Comparison of ENCODE assay signal across 19 mouse cellular contexts in genomic region chr7:16197166-16197565, GRCm38 (mm10). TPM values are rescaled to one million over a fixed set of nuclear protein-coding genes. Genes with fewer than 3 reads are reported as not detected.
DNase-seq lines count a peak whose midpoint lies in the region; ATAC-seq and TF ChIP-seq lines count a peak whose summit lies in the region.
"Had no signal": no experiment of that assay in that cellular context is flagged by ENCODE, and none has a peak within 500 bp of the region (broad histone marks: within the 10 kb centered on the region; RNA-seq: fewer than 3 reads in every experiment).

No protein-coding gene starts in this region.

- no peak overlapping the region for H3K4me3 ChIP-seq in hindbrain, embryonic 12.5 days
- H3K4me3 ChIP-seq in hindbrain, embryonic 11.5 days (ENCODE audit: low read depth, low read length): no peak overlapping the region
- no peak overlapping the region for H3K4me3 ChIP-seq in stomach, embryonic 16.5 days (replicated peaks; ENCODE audit: low read length)
- no peak overlapping the region for H3K4me3 ChIP-seq in stomach, postnatal 0 days (ENCODE audit: low read depth, low read length)
- H3K4me3 ChIP-seq: embryonic facial prominence, embryonic 13.5 days; hindbrain, embryonic 15.5 days; layer of hippocampus, adult 2 months had no signal

- 87% methylated on average over 5 of the region's 5 CpGs for WGBS in hindbrain, embryonic 12.5 days
- 86% methylated on average over 5 of the region's 5 CpGs for WGBS in hindbrain, embryonic 11.5 days
- WGBS in stomach, embryonic 16.5 days: 66% methylated on average over 5 of the region's 5 CpGs
- WGBS in stomach, postnatal 0 days: 63% methylated on average over 5 of the region's 5 CpGs

- no peak overlapping the region for H3K4me2 ChIP-seq in hindbrain, embryonic 12.5 days (replicated peaks)
- no peak overlapping the region for H3K4me2 ChIP-seq in hindbrain, embryonic 11.5 days (replicated peaks; ENCODE audit: low read depth, low read length)
- no peak overlapping the region for H3K4me2 ChIP-seq in stomach, embryonic 16.5 days (ENCODE audit: low read depth, low read length)
- H3K4me2 ChIP-seq in stomach, postnatal 0 days (replicated peaks; ENCODE audit: low read depth): no peak overlapping the region
- H3K4me2 ChIP-seq: embryonic facial prominence, embryonic 13.5 days; hindbrain, embryonic 15.5 days had no signal

- H3K36me3 ChIP-seq in hindbrain, embryonic 12.5 days: peaks cover 70% of the 10 kb centered on the region
- H3K36me3 ChIP-seq in hindbrain, embryonic 11.5 days (ENCODE audit: control insufficient read depth, insufficient read depth, low read length): no peaks in the 10 kb centered on the region
- H3K36me3 ChIP-seq in stomach, embryonic 16.5 days (ENCODE audit: control insufficient read depth, insufficient read depth, low read length): no peaks in the 10 kb centered on the region; the same call in 1 of the 2 replicates
- H3K36me3 ChIP-seq in stomach, postnatal 0 days (ENCODE audit: control insufficient read depth, insufficient read depth, low read length): peaks cover 13% of the 10 kb centered on the region
- no peaks in the 10 kb centered on the region; the same call in none of the 2 replicates for H3K36me3 ChIP-seq in splenic B cell, adult 2 months (ENCODE audit: control insufficient read depth, insufficient read depth, low read length, poor library complexity, severe bottlenecking)

- no peak overlapping the region for H3K27ac ChIP-seq in hindbrain, embryonic 12.5 days
- no peak overlapping the region for H3K27ac ChIP-seq in hindbrain, embryonic 11.5 days (ENCODE audit: low read depth, low read length)
- H3K27ac ChIP-seq in stomach, embryonic 16.5 days (ENCODE audit: low read length): no peak overlapping the region
- no peak overlapping the region for H3K27ac ChIP-seq in stomach, postnatal 0 days (replicated peaks)
- H3K27ac ChIP-seq: embryonic facial prominence, embryonic 13.5 days; hindbrain, embryonic 15.5 days; layer of hippocampus, adult 2 months had no signal

- H3K9ac ChIP-seq in hindbrain, embryonic 12.5 days: peak overlapping the region; percentile 8; the same call in 1 of the 2 replicates
- no peak overlapping the region for H3K9ac ChIP-seq in hindbrain, embryonic 11.5 days (ENCODE audit: low read depth, low read length)
- H3K9ac ChIP-seq in stomach, embryonic 16.5 days (ENCODE audit: low read length): 0 out of 2 replicates have a peak overlapping the region, but pooled peaks have one; percentile 18
- no peak overlapping the region for H3K9ac ChIP-seq in stomach, postnatal 0 days (ENCODE audit: low read length)
- H3K9ac ChIP-seq: embryonic facial prominence, embryonic 13.5 days; hindbrain, embryonic 15.5 days had no signal

- no peaks in the 10 kb centered on the region for H3K27me3 ChIP-seq in hindbrain, embryonic 12.5 days
- H3K27me3 ChIP-seq in hindbrain, embryonic 11.5 days (ENCODE audit: control insufficient read depth, insufficient read depth, low read length): no peaks in the 10 kb centered on the region
- H3K27me3 ChIP-seq in stomach, embryonic 16.5 days (ENCODE audit: control insufficient read depth, insufficient read depth, low read length): no peaks in the 10 kb centered on the region
- H3K27me3 ChIP-seq in stomach, postnatal 0 days (ENCODE audit: control insufficient read depth, insufficient read depth, low read length): no peaks in the 10 kb centered on the region
- H3K27me3 ChIP-seq in splenic B cell, adult 2 months (ENCODE audit: control insufficient read depth, insufficient read depth, low read length, poor library complexity, severe bottlenecking): no peaks in the 10 kb centered on the region
- H3K27me3 ChIP-seq: embryonic facial prominence, embryonic 13.5 days; hindbrain, embryonic 15.5 days had no signal

- no peak for ATAC-seq in hindbrain, embryonic 12.5 days (ENCODE audit: low FRiP score)
- no peak for ATAC-seq in hindbrain, embryonic 11.5 days (ENCODE audit: low FRiP score)
- peak; percentile 3; the same call in 1 of the 2 replicates for ATAC-seq in stomach, embryonic 16.5 days (ENCODE audit: insufficient read depth, low FRiP score)
- ATAC-seq in stomach, postnatal 0 days (ENCODE audit: low FRiP score, low TSS enrichment): no peak; the same call in 1 of the 2 replicates
- ATAC-seq: CD4-positive, CD25-positive, alpha-beta regulatory T cell, adult 4 months; intestine, postnatal 0 days had no signal

- DNase-seq in hindbrain, embryonic 11.5 days (ENCODE audit: low spot score): no peak
- no peak for DNase-seq in stomach, postnatal 0 days (ENCODE audit: low spot score)
- DNase-seq in splenic B cell, adult 2 months (ENCODE audit: low read depth, low spot score): peak; percentile 41
- DNase-seq in thymus, postnatal 4 days: peak; percentile 76
- DNase-seq in cerebellum, adult 9-10 months: no peak
- DNase-seq in c-Kit-positive CD71-positive TER-119-positive erythroid progenitor cells, embryonic 14.5 days (ENCODE audit: low spot score): no peak
- DNase-seq: adrenal gland, postnatal 36 days; cerebellum, adult 9-11 months; kidney, postnatal 10 days; liver; lung, adult 2 months had no signal

- 0 out of 2 replicates have a peak, but pooled peaks cover 2% of the 10 kb centered on the region for H3K4me1 ChIP-seq in hindbrain, embryonic 12.5 days
- no peaks in the 10 kb centered on the region for H3K4me1 ChIP-seq in hindbrain, embryonic 11.5 days (replicated peaks; ENCODE audit: control insufficient read depth, insufficient read depth, low read length)
- H3K4me1 ChIP-seq in stomach, embryonic 16.5 days (ENCODE audit: control insufficient read depth, insufficient read depth, low read length): no peaks in the 10 kb centered on the region
- H3K4me1 ChIP-seq in stomach, postnatal 0 days (replicated peaks; ENCODE audit: control insufficient read depth, insufficient read depth): no peaks in the 10 kb centered on the region

- H3K9me3 ChIP-seq in hindbrain, embryonic 12.5 days (replicated peaks): no peaks in the 10 kb centered on the region
- no peaks in the 10 kb centered on the region for H3K9me3 ChIP-seq in hindbrain, embryonic 11.5 days (ENCODE audit: control insufficient read depth, low read length)
- H3K9me3 ChIP-seq in stomach, embryonic 16.5 days (replicated peaks; ENCODE audit: control insufficient read depth, low read length): no peaks in the 10 kb centered on the region
- no peaks in the 10 kb centered on the region for H3K9me3 ChIP-seq in stomach, postnatal 0 days (ENCODE audit: control insufficient read depth, low read length)
- H3K9me3 ChIP-seq: embryonic facial prominence, embryonic 13.5 days; hindbrain, embryonic 15.5 days had no signal

- TF ChIP-seq EP300 in stomach, postnatal 0 days (optimal IDR thresholded peaks at IDR 0.05): no peak

- no peak for TF ChIP-seq CTCF in stomach, postnatal 0 days (IDR thresholded peaks at IDR 0.05; ENCODE audit: low read depth)

RNA-seq across cellular contexts. Expression of gene Meis3, which starts 22.3 kb away (rescaled TPM):
- 136 and 138 TPM in 2 replicates for polyA plus RNA-seq in hindbrain, embryonic 12.5 days (2016; fragmentation: Nextera tagmentation; extraction: Ambion mirVana)
- polyA plus RNA-seq in hindbrain, embryonic 11.5 days (2014; fragmentation: Nextera tagmentation; extraction: Ambion mirVana): 122 and 135 TPM in 2 replicates
- polyA plus RNA-seq in stomach, embryonic 16.5 days (2015; fragmentation: Nextera tagmentation; extraction: Ambion mirVana): 22.0 and 22.1 TPM in 2 replicates
- 10.9 and 11.8 TPM in 2 replicates for polyA plus RNA-seq in stomach, postnatal 0 days (2015; fragmentation: Nextera tagmentation; extraction: Ambion mirVana)

RNA-seq across cellular contexts. Expression of gene Dhx34, which starts 24.7 kb away (rescaled TPM):
- polyA plus RNA-seq in hindbrain, embryonic 12.5 days (2016; fragmentation: Nextera tagmentation; extraction: Ambion mirVana): 16.9 and 19.2 TPM in 2 replicates
- polyA plus RNA-seq in hindbrain, embryonic 11.5 days (2014; fragmentation: Nextera tagmentation; extraction: Ambion mirVana): 7.9 and 9.1 TPM in 2 replicates
- 34.3 and 36.6 TPM in 2 replicates for polyA plus RNA-seq in stomach, embryonic 16.5 days (2015; fragmentation: Nextera tagmentation; extraction: Ambion mirVana)
- 6.9 and 7.9 TPM in 2 replicates for polyA plus RNA-seq in stomach, postnatal 0 days (2015; fragmentation: Nextera tagmentation; extraction: Ambion mirVana)

RNA-seq across cellular contexts. Expression of gene C5ar2, which starts 46.8 kb away (rescaled TPM):
- polyA plus RNA-seq in hindbrain, embryonic 12.5 days (2016; fragmentation: Nextera tagmentation; extraction: Ambion mirVana): not detected in 2 replicates
- polyA plus RNA-seq in hindbrain, embryonic 11.5 days (2014; fragmentation: Nextera tagmentation; extraction: Ambion mirVana): 0.04 and 0.11 TPM in 2 replicates
- polyA plus RNA-seq in stomach, embryonic 16.5 days (2015; fragmentation: Nextera tagmentation; extraction: Ambion mirVana): 0.21 and 0.30 TPM in 2 replicates
- polyA plus RNA-seq in stomach, postnatal 0 days (2015; fragmentation: Nextera tagmentation; extraction: Ambion mirVana): 0.24 TPM in 2 replicates
- polyA plus RNA-seq: neural tube, embryonic 11.5 days had no signal

Comparison
In these comparisons a context has a peak if more than half of its experiments do, and no peak if none do; other contexts are left out.
1. H3K9ac ChIP-seq: peak in hindbrain, embryonic 12.5 days (single experiment) and stomach, embryonic 16.5 days (single experiment); none in hindbrain, embryonic 11.5 days (single experiment) and stomach, postnatal 0 days (single experiment).
2. DNase-seq: peak in splenic B cell, adult 2 months (single experiment) and thymus, postnatal 4 days (single experiment); none in hindbrain, embryonic 11.5 days (single experiment), stomach, postnatal 0 days (single experiment), cerebellum, adult 9-10 months (single experiment) and c-Kit-positive CD71-positive TER-119-positive erythroid progenitor cells, embryonic 14.5 days (single experiment).